Mouse (Mus musculus) cerebellum, adult 2 months (tissue): ENCODE data around the gene Chrna9. TPM values are rescaled to one million over a fixed set of nuclear protein-coding genes. Genes with fewer than 3 reads are reported as not detected.
"Not testable (repeated sequence)": the region's sequence is repeated elsewhere in the genome, so short reads cannot be mapped to it uniquely, and the experiment has no call there.

Experiments used
- DNase-seq, 2 experiments: peaks; one replicate each; pipeline ENCODE4 v3.0.0; 2021
- H3K27ac ChIP-seq: fragments of 200-500 bp; 2 replicates; pipeline ENCODE4 v1.5.1; 2012; ENCODE audit warnings: low read length, control low read depth, inconsistent platforms; ENCODE audit not compliant: insufficient read depth
- H3K27me3 ChIP-seq: fragments of 200-500 bp; 2 replicates; pipeline ENCODE4 v1.6.1; 2012; ENCODE audit warnings: inconsistent platforms, mild to moderate bottlenecking, low read length, moderate library complexity; ENCODE audit not compliant: control insufficient read depth, insufficient read depth
- H3K4me1 ChIP-seq: fragments of 200-500 bp; 2 replicates; pipeline ENCODE4 v1.6.1; 2011; ENCODE audit warnings: low read length; ENCODE audit not compliant: control insufficient read depth, insufficient read depth
- H3K4me3 ChIP-seq: fragments of 200-500 bp; replicated peaks from 2 replicates; pipeline ENCODE3; 2011; ENCODE audit warnings: mild to moderate bottlenecking, low read depth, low read length, control low read depth; ENCODE audit not compliant: insufficient read depth
- CTCF ChIP-seq: fragments of 200-500 bp; IDR thresholded peaks from 2 replicates; pipeline ENCODE4 v1.5.1; 2011; ENCODE audit warnings: low read depth, mild to moderate bottlenecking, control low read depth, low read length, moderate library complexity, borderline replicate concordance; ENCODE audit not compliant: insufficient read depth
- POLR2A ChIP-seq: fragments of 200-500 bp; IDR thresholded peaks from 2 replicates; pipeline ENCODE4 v1.6.1; 2011; ENCODE audit warnings: low read length, control low read depth, borderline replicate concordance; ENCODE audit not compliant: insufficient read depth
- WGBS: fragments of 180-500 bp; shearing (Covaris S2); methylation state at CpG from one replicate; pipeline ENCODE4 v1.1.7; 2018; 5-methylcytosine and 5-hydroxymethylcytosine counted together
- polyA plus RNA-seq: library from polyadenylated mRNA; depleted of rRNA; stranded (reverse); fragments of >200 nt; gene quantifications from 2 replicates; pipeline ENCODE4 v1.2.3, GENCODE M21; 2012

Gene Chrna9
- polyA plus RNA-seq, 1 experiment = not detected

GRCm38 (mm10) chr5:65965771-65966279 lies 31.1 kb downstream of the Chrna9 start:
- H3K4me3 ChIP-seq = no peak overlapping the region
- H3K27ac ChIP-seq = no peak overlapping the region
- 60% methylated on average over 7 of the region's 7 CpGs for WGBS
- no peaks in the 10 kb centered on the region for H3K27me3 ChIP-seq
- TF ChIP-seq CTCF (no peak), POLR2A (no peak)
- no peak for DNase-seq
- no peaks in the 10 kb centered on the region for H3K4me1 ChIP-seq

DNA sequence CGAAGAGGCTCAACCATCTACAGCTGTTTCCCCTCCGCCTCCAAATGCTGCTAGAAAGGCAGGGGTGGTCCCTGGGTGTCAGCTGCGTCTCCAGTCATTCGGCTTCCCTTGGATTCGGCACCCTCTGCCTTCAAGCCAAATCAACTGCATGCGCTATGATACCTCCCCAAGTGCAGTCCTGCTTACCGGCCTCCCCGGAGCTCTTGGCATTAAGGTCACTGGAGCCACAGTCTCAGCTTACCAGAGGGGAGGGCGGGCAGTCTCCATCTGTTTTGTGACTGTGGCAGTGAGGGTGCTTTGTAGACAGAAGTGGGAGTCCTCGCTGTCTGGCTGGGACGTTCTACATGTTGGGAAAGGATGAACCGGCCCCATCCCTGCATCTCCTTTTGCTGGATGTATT lies 32.4 kb downstream of the Chrna9 start:
- DNase-seq = no peak
- H3K4me3 ChIP-seq = no peak overlapping the region
- WGBS = 54% methylated on average over 12 of the region's 12 CpGs
- TF ChIP-seq CTCF (no peak), POLR2A (no peak)
- H3K4me1 ChIP-seq = no peaks in the 10 kb centered on the region
- no peaks in the 10 kb centered on the region for H3K27me3 ChIP-seq
- no peak overlapping the region for H3K27ac ChIP-seq

DNA sequence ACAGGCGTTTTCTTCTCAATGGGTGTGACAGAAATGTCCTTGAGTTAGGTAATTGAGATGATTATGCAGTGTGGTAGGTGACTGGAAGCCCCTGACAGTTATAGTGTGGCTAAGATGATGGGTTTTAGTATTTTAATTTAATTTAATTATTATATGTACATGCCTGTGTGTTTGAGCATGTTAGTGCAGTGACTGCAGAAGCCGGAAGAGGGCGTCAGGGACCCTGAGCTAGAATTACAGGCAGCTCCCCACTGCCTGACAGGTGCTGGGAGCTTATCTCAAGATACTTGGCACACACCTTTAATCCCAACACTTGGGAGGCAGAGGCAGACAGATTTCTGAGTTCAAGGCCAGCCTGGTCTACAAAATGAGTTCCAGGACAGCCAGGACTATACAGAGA lies 33.3 kb downstream of the Chrna9 start:
- H3K27ac ChIP-seq = no peak overlapping the region
- 92% methylated on average over 3 of the region's 3 CpGs for WGBS
- no peak for DNase-seq

GRCm38 (mm10) chr5:65973189-65973588 lies 38.5 kb downstream of the Chrna9 start:
- no peak for TF ChIP-seq CTCF
- TF ChIP-seq POLR2A = no peak

More for the DNA sequence above, 33.3 kb downstream of the Chrna9 start:
- Histone ChIP-seq H3K4me1 (no peaks in the 10 kb centered on the region), H3K4me3 (no peak overlapping the region), H3K27me3 (no peaks in the 10 kb centered on the region)
- TF ChIP-seq POLR2A = no peak
- no peak for TF ChIP-seq CTCF

DNA sequence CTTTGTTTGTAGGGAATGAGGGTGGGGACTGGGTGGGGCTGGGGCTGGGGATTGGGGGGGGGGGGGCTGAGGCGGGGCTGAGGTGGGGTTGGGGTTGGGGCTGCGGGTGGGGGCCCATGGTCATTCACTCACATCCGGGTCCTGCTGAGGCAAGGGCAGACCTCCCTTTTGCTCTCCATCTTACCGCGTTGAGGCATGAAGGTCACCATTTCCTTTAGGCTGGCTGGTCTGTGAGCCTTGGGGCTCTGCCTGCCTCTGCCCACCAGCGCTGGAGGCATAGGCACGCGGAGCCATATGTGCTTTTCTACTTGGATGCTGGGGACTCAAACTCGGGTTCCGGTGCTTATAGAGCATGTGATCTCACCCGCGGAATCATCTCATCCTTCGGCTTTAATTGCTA lies 41.0 kb downstream of the Chrna9 start:
- H3K27me3 ChIP-seq = no peaks in the 10 kb centered on the region
- TF ChIP-seq POLR2A = no peak
- no peak for TF ChIP-seq CTCF
- no peak overlapping the region for H3K27ac ChIP-seq
- H3K4me1 ChIP-seq = no peaks in the 10 kb centered on the region
- WGBS = 87% methylated on average over 13 of the region's 13 CpGs
- DNase-seq = no peak
- no peak overlapping the region for H3K4me3 ChIP-seq

More at GRCm38 (mm10) chr5:65973189-65973588, 38.5 kb downstream of the Chrna9 start:
- Histone ChIP-seq H3K4me3 (no peak overlapping the region), H3K27me3 (no peaks in the 10 kb centered on the region), H3K4me1 (no peaks in the 10 kb centered on the region), H3K27ac (no peak overlapping the region)
- no peak for DNase-seq
- WGBS = 84% methylated on average over 2 of the region's 2 CpGs

DNA sequence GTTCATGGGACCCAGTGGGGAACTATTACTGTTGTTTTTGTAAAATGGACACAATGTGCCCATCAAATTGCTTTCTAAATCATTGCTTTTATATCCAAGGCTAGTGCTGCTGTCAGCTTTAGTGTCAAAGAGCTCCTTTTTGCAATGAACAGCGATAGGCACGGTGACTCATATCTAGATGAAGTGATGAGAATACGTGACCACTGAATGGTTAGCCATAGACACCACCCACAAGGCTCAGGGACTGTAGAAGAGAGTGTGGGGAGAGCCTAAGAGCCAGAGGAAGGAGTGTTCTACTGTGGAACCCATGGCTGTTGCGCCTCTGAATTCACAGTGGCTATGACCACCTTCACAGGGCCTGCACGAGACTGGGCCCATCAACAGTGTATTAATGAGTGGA lies 51.7 kb downstream of the Chrna9 start:
- no peak for TF ChIP-seq POLR2A
- no peak for TF ChIP-seq CTCF
- H3K4me3 ChIP-seq = no peak overlapping the region
- H3K4me1 ChIP-seq = no peaks in the 10 kb centered on the region
- H3K27me3 ChIP-seq = no peaks in the 10 kb centered on the region
- no peak overlapping the region for H3K27ac ChIP-seq
- 97% methylated on average over 5 of the region's 5 CpGs for WGBS
- no peak for DNase-seq

- DNase-seq, H3K27me3 ChIP-seq, H3K4me3 ChIP-seq, H3K4me1 ChIP-seq, H3K27ac ChIP-seq: not testable (repeated sequence)
- WGBS = 75% methylated on average over 3 of the region's 3 CpGs
Observed at GRCm38 (mm10) chr5:65987004-65987403, 52.3 kb downstream of the Chrna9 start.

DNA sequence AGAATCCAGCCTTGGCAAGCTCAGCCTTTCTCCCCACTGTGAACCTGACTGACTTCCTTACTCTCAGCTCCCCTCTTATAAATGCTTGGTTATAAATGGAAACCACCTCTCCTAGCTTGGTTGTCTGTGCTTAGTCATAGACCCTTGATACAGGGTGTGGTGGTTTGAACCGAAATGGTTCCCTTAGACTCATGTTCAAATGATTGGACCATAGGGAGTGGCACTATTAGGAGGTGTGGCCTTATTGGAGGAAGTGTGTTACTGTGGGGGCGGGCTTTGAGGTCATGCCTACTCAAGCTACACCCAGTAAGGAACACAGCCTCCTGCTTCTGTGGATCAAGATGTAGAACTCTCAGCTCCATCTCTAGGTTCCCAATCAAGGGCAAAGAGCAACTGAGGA lies 56.5 kb downstream of the Chrna9 start:
- 86% methylated on average over 2 of the region's 2 CpGs for WGBS
- no peak for TF ChIP-seq POLR2A
- no peak for TF ChIP-seq CTCF
- H3K4me3 ChIP-seq = no peak overlapping the region

More for the DNA sequence above, 56.5 kb downstream of the Chrna9 start:
- H3K27me3 ChIP-seq = no peaks in the 10 kb centered on the region
- no peaks in the 10 kb centered on the region for H3K4me1 ChIP-seq
- DNase-seq = no peak
- no peak overlapping the region for H3K27ac ChIP-seq
